Mouse (Mus musculus): ENCODE measurements around the gene Myo9a. TPM values are rescaled to one million over a fixed set of nuclear protein-coding genes. Genes with fewer than 3 reads are reported as not detected.

Myo9a gene
- polyA plus RNA-seq (2012) = 0.59 and 1.1 TPM in 2 replicates

DNA sequence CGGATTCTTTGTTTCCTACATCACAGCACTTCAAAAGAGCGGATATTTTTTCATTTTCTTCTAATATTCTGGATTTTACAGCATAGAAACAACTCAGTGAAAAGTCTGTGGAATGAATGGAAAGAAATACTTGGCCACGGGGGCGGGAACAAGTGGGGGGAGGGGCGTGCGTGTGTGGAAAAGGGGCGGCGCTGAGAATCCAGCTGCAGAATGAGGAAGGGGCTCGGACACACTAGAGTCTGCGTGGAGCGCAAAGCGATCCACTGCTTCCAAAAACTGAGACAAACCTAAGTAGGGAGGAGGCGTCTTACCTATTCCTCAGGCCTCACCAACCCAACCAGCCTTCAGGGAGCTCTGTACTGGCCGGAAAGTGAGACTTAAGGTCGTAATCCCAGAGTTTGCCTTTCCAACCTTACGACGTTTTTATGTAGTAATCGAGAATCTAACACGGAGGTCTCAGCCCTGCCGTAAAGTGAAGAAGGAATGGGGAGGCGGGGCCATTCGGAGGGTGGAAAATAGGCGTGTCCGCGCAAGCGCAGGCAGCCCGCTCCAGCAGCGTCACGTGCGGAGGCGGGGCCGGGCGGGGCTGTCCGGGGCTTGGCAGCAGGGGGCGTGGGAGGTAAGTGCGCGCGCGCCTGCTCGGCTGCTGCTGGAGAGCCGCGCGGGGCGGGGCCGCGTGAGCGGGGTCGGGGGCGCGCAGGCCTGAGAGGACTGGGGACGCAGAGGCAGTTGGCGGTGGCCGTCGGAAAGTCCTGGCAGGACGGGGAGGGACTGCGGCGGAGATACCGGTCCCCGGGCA lies at the start of gene Myo9a, which contains the start of gene Senp8:
Gene Myo9a, plus strand, starts transcription at position 630 of the 799 bp plus-strand sequence.
Gene Senp8, minus strand, starts transcription at position 444 of the 799 bp plus-strand sequence.

DNA sequence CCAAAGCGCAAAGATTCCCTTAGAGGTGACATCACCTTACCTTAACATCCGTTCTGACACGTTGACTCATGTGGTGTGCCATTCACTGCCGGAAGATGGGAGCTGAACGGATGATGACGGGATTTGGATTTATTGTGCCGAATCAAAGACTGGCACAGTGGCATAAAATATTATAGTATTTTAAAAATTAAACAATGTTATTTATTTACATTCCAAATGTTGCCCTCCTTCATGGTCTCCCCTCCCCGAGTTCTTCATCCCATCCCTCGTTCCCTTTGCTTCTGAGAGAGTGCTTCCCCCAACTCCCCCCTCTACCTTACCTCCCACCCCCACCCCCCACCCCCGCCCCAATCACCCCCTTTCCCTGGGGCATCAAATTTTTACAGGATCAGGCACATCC lies 209.9 kb downstream of the Myo9a start, which contains the start of gene Nr2e3:
Gene Nr2e3, minus strand, starts transcription at position 101 of the 400 bp plus-strand sequence.

Other genes starting within 250 kb of the Myo9a start
- 89.5 and 144 TPM in 2 replicates for gene Hexa, start 211.4 kb upstream of the Myo9a start, polyA plus RNA-seq (2012)
- 0.12 and 0.32 TPM in 2 replicates for gene Tmem202, start 211.0 kb upstream of the Myo9a start, polyA plus RNA-seq (2012)
- gene Celf6, start 173.0 kb upstream of the Myo9a start, polyA plus RNA-seq (2012) = 0.07 TPM in 1 of 2 replicates, not detected in the other
- gene Parp6, start 133.6 kb upstream of the Myo9a start, polyA plus RNA-seq (2012) = 14.6 and 16.1 TPM in 2 replicates
- 690 and 779 TPM in 2 replicates for gene Pkm, start 94.5 kb upstream of the Myo9a start, polyA plus RNA-seq (2012)
- gene Gramd2, start 70.8 kb upstream of the Myo9a start, polyA plus RNA-seq (2012) = 0.01 and 0.32 TPM in 2 replicates
- 0.12 and 0.23 TPM in 2 replicates for gene Senp8, start 186 bp upstream of the Myo9a start, polyA plus RNA-seq (2012)
- gene Nr2e3, start 209.8 kb downstream of the Myo9a start, polyA plus RNA-seq (2012) = not detected in 2 replicates

All from megakaryocyte-erythroid progenitor cell, adult 5 weeks (primary cell).